Mouse (Mus musculus) embryonic fibroblast, embryonic 13.5 days (primary cell): ENCODE results near the gene Akt3.

Experiments used
- CTCF ChIP-seq: IDR thresholded peaks from 2 replicates; pipeline ENCODE4 v1.5.1; 2011; ENCODE audit warnings: mild to moderate bottlenecking, control low read depth, low read length, moderate library complexity, borderline replicate concordance; ENCODE audit not compliant: insufficient read depth
- POLR2A ChIP-seq: IDR thresholded peaks from 2 replicates; pipeline ENCODE4 v1.6.1; 2011; ENCODE audit warnings: low read depth, mild to moderate bottlenecking, control low read depth, low read length, moderate library complexity

GRCm38 (mm10) chr1:177035460-177035859 lies 222.5 kb downstream of the Akt3 start:
- TF ChIP-seq CTCF (no peak), POLR2A (no peak)
